In genomic region chr4:128784950-128785631, GRCm38 (mm10) we compare ENCODE assay signal across 27 mouse cellular contexts. TPM values are rescaled to one million over a fixed set of nuclear protein-coding genes. Genes with fewer than 3 reads are reported as not detected.
DNase-seq lines count a peak whose midpoint lies in the region; ATAC-seq and TF ChIP-seq lines count a peak whose summit lies in the region.
"Had no signal": no experiment of that assay in that cellular context is flagged by ENCODE, and none has a peak within 500 bp of the region (broad histone marks: within the 10 kb centered on the region; RNA-seq: fewer than 3 reads in every experiment).

No protein-coding gene starts in this region.

- no peaks in the 10 kb centered on the region; a peak in 1 of 4 replicates for H3K36me3 ChIP-seq in MEL (ENCODE audit: control insufficient read depth in 1 of 2, insufficient read depth in 2 of 2, low read length in 2 of 2)
- peaks cover 19% of the 10 kb centered on the region for H3K36me3 ChIP-seq in splenic B cell, adult 2 months (ENCODE audit: control insufficient read depth, insufficient read depth, low read length, poor library complexity, severe bottlenecking)

- no peaks in the 10 kb centered on the region for H3K9me3 ChIP-seq in MEL (replicated peaks; ENCODE audit: insufficient read depth, low read length)
- H3K9me3 ChIP-seq: forebrain, embryonic 13.5 days; hindbrain, embryonic 10.5 days; kidney, embryonic 15.5 days; limb, embryonic 10.5 days; megakaryocyte, embryonic 14.5 days; midbrain, embryonic 13.5 days had no signal

- H3K4me3 ChIP-seq in MEL (ENCODE audit: control insufficient read depth in 1 of 2, insufficient read depth in 1 of 2, low read depth in 2 of 2, low read length in 2 of 2), result no peak overlapping the region
- H3K4me3 ChIP-seq: forebrain, embryonic 13.5 days; hindbrain, embryonic 10.5 days; kidney, embryonic 15.5 days; left cerebral cortex, adult 2 months; limb, embryonic 10.5 days; megakaryocyte, embryonic 14.5 days; midbrain, embryonic 13.5 days had no signal

- H3K27me3 ChIP-seq in MEL (ENCODE audit: control insufficient read depth in 1 of 2, insufficient read depth in 2 of 2, low read length in 2 of 2), result no peaks in the 10 kb centered on the region
- H3K27me3 ChIP-seq in splenic B cell, adult 2 months (ENCODE audit: control insufficient read depth, insufficient read depth, low read length, poor library complexity, severe bottlenecking), result no peaks in the 10 kb centered on the region
- H3K27me3 ChIP-seq: forebrain, embryonic 13.5 days; kidney, embryonic 15.5 days; megakaryocyte, embryonic 14.5 days; midbrain, embryonic 13.5 days had no signal

- TF ChIP-seq CTCF in MEL (IDR thresholded peaks at IDR 0.05 in 2 of 3, conservative IDR thresholded peaks at IDR 0.05 in 1 of 3; ENCODE audit: control insufficient read depth in 1 of 3, insufficient read depth in 1 of 3, low read depth in 2 of 3, low read length in 3 of 3, poor library complexity in 1 of 3, severe bottlenecking in 1 of 3), result no peak

- peak; percentile 0 for DNase-seq in adrenal gland, postnatal 25 days
- DNase-seq in adrenal gland, postnatal 14 days, result no peak
- peak; percentile 47 for DNase-seq in retina, postnatal 1 day
- DNase-seq in retina, embryonic 14.5 days (ENCODE audit: low spot score), result no peak
- DNase-seq in MEL (ENCODE audit: low read depth, low spot score), result no peak
- DNase-seq in splenic B cell, adult 2 months (ENCODE audit: low read depth, low spot score), result peak; percentile 59
- DNase-seq: adrenal gland, postnatal 36 days; cerebellum, adult 2 months; cerebellum, postnatal 25 days; heart, postnatal 10 days; kidney, adult 11 months; layer of hippocampus, adult 9-11 months; liver; liver, postnatal 0 days; lung, postnatal 10 days; right cerebral cortex, postnatal 25 days had no signal

- no peak for ATAC-seq in megakaryocyte, adult 5-6 weeks (ENCODE audit: poor library complexity, severe bottlenecking)
- no peak for ATAC-seq in cerebellum, adult (ENCODE audit: insufficient number of reproducible peaks, low FRiP score, low TSS enrichment)
- ATAC-seq: forebrain, embryonic 13.5 days; hindbrain, postnatal 0 days; liver, postnatal 0 days; midbrain, embryonic 13.5 days had no signal

- no peak for TF ChIP-seq RAD21 in MEL (IDR thresholded peaks at IDR 0.05; ENCODE audit: low read depth, low read length)

- TF ChIP-seq POLR2A in MEL (IDR thresholded peaks at IDR 0.05; ENCODE audit: control insufficient read depth in 1 of 2, insufficient read depth in 1 of 2, low read depth in 1 of 2, low read length in 2 of 2, poor library complexity in 1 of 2), result no peak

- no peaks in the 10 kb centered on the region for H3K79me2 ChIP-seq in MEL (ENCODE audit: control insufficient read depth, insufficient read depth, low read length, poor library complexity)

- no peak for TF ChIP-seq EP300 in MEL (IDR thresholded peaks at IDR 0.05; ENCODE audit: low read depth in 1 of 2, low read length in 2 of 2)

- no peaks in the 10 kb centered on the region for H3K4me1 ChIP-seq in MEL (ENCODE audit: control insufficient read depth in 1 of 2, insufficient read depth in 2 of 2, low read length in 2 of 2)
- H3K4me1 ChIP-seq: forebrain, embryonic 13.5 days; midbrain, embryonic 13.5 days had no signal

- no peak overlapping the region for H3K9ac ChIP-seq in MEL (ENCODE audit: control insufficient read depth, low read depth, low read length, poor library complexity, severe bottlenecking)
- H3K9ac ChIP-seq: forebrain, embryonic 13.5 days; kidney, embryonic 15.5 days; liver, postnatal 0 days; midbrain, embryonic 13.5 days had no signal

- H3K27ac ChIP-seq in MEL (ENCODE audit: control insufficient read depth, low read depth, low read length), result no peak overlapping the region
- H3K27ac ChIP-seq: forebrain, embryonic 13.5 days; hindbrain, embryonic 10.5 days; hindbrain, postnatal 0 days; kidney, embryonic 15.5 days; left cerebral cortex, adult 2 months; limb, embryonic 10.5 days; midbrain, embryonic 13.5 days had no signal

TF ChIP-seq in MEL, 35 proteins besides CTCF, POLR2A, EP300 and RAD21:
- TF ChIP-seq USF1 (IDR thresholded peaks at IDR 0.05; ENCODE audit: low read depth, low read length), result peak; percentile 44; the same call in 1 of the 2 replicates
- no peak for TF ChIP-seq E2F4 (IDR thresholded peaks at IDR 0.05; ENCODE audit: borderline replicate concordance, low read depth, low read length)
TF ChIP-seq in MEL: peak in this region for 1.

RNA-seq across cellular contexts. Expression of gene Zfp362, which starts 20.8 kb away (rescaled TPM):
- total RNA-seq in adrenal gland, postnatal 25 days (2021), result 30.3 and 38.6 TPM in 2 replicates
- total RNA-seq in adrenal gland, postnatal 14 days (2021), result 32.2 and 39.1 TPM in 2 replicates
- total RNA-seq in MEL (2012; rRNA removed), result 2.4 and 2.7 TPM in 2 replicates
- 10 to 100 TPM in 1 of 2 experiments, not detected in 1; 30.1 TPM for polyA plus RNA-seq in MEL (2012; ENCODE audit: insufficient read depth in 1 of 2, insufficient read length in 2 of 2, low read depth in 1 of 2, low replicate concordance in 2 of 2, missing spikeins in 1 of 2)
- 20.4 and 20.9 TPM in 2 replicates for total RNA-seq in megakaryocyte, adult 5-6 weeks (2015)
- 3.0 and 4.3 TPM in 2 replicates for total RNA-seq in megakaryocyte, adult 5-6 weeks (2017)

RNA-seq across cellular contexts. Expression of gene A3galt2, which starts 29.9 kb away (rescaled TPM):
- 0.27 TPM in 1 of 2 replicates, not detected in the other for total RNA-seq in adrenal gland, postnatal 25 days (2021)
- total RNA-seq in adrenal gland, postnatal 14 days (2021), result 0.26 TPM in 2 replicates
- total RNA-seq in MEL (2012; rRNA removed), result not detected in 2 replicates
- polyA plus RNA-seq in MEL (2012; ENCODE audit: insufficient read depth in 1 of 2, insufficient read length in 2 of 2, low read depth in 1 of 2, low replicate concordance in 2 of 2, missing spikeins in 1 of 2), result under 1 TPM in 1 of 2 experiments, not detected in 1; 0.06 TPM
- total RNA-seq in megakaryocyte, adult 5-6 weeks (2015), result 0.09 and 0.21 TPM in 2 replicates
- 0.11 TPM in 1 of 2 replicates, not detected in the other for total RNA-seq in megakaryocyte, adult 5-6 weeks (2017)
- total RNA-seq: gastrocnemius, adult 8-10 months had no signal
- polyA plus RNA-seq: liver, postnatal 0 days had no signal

Comparison
In these comparisons a context has a peak if more than half of its experiments do, and no peak if none do; other contexts are left out.
1. DNase-seq: peak in adrenal gland, postnatal 25 days (single experiment), retina, postnatal 1 day (single experiment) and splenic B cell, adult 2 months (single experiment); none in adrenal gland, postnatal 14 days (single experiment), retina, embryonic 14.5 days (single experiment) and MEL (single experiment).